Mouse (Mus musculus) right cerebral cortex, postnatal 4 days (tissue): ENCODE measurements at regions not wholly inside any gene's neighbourhood (a gene's known extent, or its start where the extent isn't known, plus 50 kb on each side); places are given as distances from the start of the nearest gene placed in this dataset.
"Not testable (repeated sequence)": the region's sequence is repeated elsewhere in the genome, so short reads cannot be mapped to it uniquely, and the experiment has no call there.

Source experiments
- DNase-seq: peaks from one replicate; pipeline ENCODE4 v3.0.0-alpha.2; 2022

DNA sequence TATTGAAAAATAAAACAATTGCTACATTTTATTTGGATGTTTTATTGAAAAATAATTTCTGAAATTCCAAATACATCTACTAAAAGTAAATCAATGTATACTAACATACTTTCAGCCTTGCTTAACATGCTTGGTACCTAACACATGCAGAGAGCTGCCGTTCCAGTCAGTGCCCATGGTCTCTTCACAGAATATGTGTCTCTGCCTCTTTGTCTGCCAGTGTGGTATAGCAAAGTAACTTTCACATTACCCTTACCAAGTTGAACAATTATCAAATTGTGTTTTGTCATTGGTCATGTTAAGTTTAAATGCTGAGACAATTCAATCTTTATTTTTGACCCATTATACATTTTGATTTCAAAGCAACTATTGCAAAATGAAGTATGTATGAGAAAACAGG is 1159.2 kb upstream of the Foxg1 start:
- DNase-seq = no peak

DNA sequence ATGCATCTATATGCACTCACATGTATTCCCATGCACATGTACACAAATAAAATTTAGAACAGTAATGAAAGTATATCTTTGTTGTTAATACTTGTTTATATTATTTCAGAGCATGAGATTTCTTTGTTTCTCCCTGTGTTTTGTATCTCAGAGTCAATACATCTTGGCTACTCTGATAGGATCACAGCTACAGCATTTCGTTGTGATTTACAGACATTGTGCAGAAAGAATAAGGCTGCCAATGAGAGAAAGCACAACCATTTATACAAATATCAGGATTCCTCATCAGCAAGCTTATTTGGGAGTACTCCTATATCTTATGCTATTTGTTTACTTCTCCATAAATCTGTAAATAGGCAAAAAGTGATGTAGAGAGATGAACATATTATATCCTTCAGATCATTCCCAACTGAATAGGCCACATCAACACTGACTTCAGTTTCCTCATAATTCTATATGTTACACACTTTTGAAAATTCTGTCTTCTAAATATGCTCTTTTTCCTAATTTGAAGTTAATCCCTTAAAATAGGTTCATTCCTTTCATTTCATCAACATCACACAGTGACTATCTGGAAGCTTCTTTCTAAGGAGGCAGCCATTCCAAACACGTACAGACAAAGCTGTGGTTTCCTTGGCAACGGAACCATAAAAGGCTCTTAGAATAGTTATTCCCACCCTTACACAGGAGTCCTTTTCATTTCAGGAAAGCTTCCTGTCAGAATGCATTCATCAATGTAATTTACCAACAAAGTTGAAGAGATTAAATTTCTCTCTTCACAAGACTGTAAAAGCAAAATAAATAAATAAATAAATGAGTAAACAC is 1160.3 kb upstream of the Foxg1 start:
- DNase-seq = peak; percentile 5

DNA sequence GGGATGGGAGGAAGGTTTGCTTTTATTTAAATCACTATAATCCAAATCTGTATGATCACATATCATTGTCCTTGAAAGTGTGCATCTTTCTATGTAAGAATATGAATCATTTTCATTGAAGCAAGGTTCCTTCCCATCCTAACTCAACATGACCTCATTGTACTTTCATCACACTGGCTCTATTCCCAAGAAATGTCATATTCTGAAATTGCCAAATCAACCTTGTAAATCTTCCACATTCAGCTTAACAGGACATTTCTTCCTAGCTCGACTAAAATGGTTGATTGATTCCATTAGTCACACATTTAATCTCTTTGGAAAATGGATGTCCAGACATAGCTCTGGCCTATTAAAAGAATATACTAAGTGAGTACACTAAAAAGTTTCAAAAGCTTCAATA is 1200.6 kb upstream of the Foxg1 start:
- DNase-seq = no peak

DNA sequence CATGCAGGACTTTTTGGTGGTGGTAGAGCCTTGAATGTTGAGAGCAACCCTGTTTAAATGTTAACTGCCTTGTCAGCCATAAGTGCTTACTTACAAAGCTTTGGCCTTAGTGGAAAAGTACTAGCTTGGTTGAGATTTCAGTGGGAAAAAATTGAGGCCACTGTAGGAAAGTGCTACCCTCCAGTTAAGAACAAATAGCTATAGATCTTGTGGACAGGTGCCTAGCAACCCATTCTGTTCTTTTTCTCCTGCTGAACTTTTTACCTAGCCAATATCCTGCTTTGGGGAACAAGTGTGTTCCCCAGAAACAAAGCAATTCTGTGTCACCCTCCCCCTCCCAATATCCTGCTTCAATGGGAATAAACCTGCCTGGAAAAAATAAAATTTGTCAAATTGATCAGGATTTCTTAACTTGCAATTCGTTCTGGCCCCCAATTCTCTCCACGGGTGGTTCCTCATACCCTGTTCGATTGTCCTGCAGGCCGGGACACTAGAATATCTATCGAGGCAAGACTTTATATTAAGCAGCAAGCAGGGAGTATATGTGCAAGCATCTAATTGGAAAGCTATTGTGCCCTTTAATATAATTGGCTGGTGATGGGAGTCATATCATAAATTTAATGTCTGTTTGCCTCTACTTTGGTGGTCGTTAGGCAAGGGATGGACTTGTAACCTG is 1208.4 kb upstream of the Foxg1 start:
- no peak for DNase-seq

DNA sequence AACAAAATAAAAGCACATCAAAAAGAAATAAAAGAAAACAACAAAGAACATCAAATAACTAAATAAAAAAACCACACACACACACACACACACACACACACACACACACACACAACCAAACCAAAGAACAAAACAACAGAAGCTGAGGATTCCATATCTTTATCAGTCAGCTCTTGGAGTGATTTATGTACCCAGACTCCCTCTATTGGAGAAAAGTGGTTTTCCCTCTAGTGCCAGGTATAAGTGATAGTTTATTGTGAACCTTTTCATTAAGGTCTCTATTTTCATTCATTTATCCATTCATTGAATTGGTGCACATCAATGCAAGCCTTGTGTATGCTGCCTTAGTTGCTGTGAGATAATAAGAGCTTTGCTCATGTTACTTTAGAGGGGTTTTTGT is 1236.3 kb upstream of the Foxg1 start:
- no peak for DNase-seq

DNA sequence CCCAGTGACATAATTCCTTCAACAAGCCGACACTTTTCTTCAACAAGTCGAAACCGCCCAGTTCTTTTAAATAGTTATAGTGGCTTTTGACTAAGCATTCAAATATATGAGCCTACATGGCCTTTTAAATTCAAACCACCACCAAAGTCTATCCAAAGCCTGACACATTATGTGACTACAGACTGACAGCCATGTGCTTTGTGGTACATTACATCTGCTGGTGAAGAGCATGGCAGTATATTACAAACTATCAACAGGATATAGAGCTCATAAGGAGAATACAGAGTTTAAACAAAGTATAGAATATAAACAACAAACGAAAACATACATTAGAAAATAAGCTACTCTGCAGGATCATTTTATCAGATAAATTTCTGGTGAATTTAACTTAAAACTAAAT is 1259.5 kb upstream of the Foxg1 start:
- DNase-seq = no peak

DNA sequence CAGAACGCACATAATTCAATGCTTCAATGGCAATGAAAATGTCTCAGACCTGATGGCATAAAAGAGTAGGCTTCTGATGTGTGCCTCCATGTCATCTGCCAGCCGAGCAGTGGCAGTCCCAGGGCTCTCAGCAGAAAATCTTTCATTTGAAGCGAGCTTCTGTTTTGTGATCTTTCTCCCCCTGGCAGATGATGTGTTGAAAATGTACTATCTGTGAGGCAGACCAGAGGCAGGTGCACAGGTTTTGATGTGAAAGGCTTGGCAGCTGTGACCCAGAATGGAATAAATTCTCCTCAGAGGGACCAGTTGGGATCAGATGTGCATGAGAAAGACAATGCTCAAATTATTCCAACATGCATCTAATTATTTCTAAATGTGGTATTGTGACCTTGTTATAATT is 1281.0 kb upstream of the Nova1 start:
- DNase-seq = no peak

DNA sequence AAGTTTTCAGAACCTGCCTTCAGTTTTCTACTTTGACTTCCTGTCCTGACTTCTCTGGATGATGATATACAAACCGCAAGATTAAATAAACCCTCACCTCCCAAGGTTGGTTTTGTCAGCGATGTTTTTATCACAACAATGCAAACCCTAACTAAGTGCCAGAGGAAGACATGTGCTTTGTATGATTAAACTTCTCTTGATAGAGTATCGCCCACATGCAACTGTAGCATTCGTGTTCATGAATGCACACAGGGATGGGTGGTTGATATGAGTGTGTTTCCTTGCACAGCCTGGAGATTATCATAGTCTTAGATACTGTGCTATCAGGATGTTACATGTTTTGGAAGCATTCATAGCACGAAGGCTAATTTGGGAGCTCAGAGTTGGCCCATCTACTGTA is 1268.3 kb upstream of the Nova1 start:
- DNase-seq = no peak

DNA sequence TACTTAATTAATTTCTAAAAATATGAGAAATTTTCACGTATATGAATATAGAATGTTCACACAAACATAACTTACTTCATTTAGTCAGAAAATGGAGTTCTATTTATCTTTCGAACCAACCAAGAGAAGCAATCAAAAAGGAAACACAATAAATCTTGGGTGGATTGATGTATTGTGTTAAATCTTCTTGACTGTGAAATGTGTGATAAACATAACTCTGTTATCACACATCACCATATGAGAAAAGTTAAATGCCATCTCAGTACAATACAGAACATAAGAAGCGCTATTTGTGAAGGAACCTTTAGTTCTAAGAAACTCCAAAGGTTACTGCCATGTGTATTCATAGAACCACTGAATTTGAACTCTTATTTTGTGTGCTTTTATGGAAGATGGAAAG is 1264.6 kb upstream of the Nova1 start:
- DNase-seq = no peak

DNA sequence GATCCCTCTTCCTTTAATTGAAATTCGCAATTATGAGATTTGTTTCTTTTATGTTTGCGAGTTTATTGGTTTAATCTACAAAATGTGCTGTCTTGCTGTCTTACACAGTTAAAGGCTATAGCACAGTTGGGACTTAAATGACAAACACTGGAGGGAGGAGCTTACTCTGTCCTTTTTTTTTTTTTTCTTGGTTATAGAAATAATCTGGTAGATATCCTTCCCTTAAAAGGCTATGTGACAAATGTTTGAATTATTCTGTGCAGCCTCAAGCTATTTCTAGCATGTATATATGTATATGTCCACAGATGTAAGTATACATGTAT is 1243.9 kb upstream of the Nova1 start:
- no peak for DNase-seq

DNA sequence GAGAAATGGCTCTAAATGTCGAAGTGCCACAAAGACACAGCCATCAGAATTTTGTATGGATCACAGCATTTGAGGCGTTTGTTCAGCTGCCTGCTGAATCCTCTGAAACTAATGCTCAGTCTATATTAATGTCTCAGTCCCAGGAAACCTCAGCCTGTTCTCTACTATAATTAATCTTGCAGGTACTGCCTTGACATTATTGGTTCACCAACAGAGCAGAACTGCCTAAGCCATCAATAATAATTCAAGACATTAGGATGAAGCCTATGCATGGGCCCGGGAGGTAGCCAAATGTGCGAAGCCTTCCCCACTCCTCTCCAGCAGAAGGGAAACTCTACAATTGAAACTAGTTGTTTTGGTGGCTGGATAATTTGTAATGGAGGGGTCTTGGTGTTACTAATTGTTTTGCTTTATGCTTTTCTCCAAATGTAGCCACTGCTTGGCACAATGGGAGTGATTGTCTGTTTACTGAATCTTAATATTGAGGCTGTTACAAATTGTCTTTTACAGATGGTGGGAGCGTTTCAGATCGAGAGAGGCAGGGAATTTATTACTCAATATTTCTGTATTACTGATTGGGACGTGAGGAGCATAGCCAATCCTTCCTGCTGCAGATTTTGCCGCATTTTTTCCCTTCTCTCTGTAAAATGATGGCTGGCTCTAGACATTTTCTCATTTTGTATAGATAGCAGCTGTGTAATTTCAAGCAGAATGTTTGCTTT is 1243.3 kb upstream of the Nova1 start:
- DNase-seq = no peak

DNA sequence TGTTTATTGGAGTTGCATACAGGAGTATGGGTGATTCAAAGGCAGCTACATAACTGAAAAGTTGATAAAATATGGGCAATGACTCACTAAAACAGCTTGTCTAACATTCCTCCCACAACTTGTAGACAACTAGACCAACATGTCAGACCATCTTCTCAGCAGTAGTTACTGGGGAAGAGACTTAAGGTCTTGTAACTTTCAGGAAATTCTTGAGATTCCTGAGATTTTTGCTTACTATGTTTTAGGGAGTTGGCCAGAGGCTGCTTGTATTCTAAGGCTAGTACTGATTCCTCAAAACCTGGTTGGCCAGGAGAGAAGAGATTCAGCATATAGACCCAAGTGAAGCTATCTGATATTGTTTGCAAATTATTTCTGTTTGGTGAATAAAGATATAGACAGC is 1201.7 kb upstream of the Nova1 start:
- DNase-seq = no peak

DNA sequence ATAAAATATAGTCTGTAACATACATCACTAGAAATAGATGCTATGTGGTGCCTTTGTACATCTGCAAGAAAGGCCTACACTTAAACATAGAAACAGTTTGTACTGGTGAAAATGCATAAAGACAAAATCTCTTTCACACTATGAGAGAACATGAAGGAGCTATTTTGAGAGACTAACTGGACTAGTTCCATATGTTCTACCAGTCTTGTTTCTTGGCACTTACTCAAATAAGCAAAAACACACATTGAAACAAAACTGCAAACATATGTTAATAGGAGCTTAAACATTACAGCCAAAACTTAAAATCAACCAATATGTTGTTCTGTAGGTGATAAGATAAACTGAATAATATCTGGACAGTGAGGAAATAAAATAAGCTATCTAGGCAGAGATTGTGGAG is 1157.1 kb upstream of the Nova1 start:
- DNase-seq = no peak

DNA sequence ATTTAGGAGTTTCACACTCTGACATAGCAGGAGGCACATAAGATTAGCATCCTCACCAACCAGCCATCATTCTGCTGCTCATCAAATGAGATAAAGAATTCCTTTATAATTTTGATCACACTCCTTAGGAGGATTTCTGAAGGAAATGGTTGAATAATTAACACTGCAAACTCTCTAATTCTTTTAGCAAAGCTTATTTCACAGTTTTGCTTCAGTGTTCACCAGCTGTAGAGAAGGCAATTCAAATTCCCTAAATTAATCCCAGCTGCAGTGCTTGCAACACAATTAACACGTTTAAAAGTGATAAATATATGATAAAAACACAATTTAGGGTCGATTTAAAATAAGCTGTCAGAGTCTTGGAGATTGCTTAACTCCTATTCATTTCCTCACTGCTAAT is 1150.9 kb upstream of the Nova1 start:
- DNase-seq = no peak

DNA sequence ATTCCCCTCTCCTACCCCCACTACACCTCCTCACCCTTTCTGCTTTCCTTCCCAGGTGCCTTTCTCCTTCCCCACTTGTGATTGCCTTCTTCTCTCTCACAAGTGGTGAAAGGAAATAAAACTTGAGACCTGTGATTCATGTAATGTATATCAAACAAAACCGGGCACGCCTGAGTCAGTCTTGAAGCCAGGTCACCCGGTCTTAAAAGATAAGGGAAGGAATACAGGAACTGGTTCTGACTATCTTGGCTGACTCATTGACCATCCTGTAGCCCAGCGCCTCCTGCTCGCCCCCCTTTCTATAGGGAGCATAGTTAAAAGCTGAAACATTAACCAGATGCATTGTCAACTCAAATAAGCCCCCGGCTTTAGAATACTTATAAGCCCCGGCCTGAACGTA is 1135.6 kb upstream of the Nova1 start:
- DNase-seq = no peak

DNA sequence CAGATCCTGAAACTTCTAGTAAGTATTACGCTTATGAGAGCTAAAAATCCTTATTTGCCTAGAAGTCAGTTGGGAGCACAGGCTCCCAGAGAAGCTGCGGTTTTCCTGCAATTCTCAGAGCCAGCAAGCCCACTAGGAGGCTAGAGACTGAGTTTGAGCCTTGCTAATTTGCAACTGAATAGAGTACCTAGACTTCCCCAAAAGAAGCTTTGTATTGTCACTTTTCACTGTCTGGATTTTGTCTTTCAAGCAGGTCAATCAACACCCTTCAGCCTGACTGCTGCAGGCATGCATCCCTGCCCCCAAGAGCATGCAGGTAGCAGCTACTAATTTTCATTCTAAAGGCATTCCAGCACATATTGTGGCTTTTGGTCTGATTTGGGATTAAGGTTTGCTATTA is 1120.8 kb upstream of the Nova1 start:
- DNase-seq = not testable (repeated sequence)

DNA sequence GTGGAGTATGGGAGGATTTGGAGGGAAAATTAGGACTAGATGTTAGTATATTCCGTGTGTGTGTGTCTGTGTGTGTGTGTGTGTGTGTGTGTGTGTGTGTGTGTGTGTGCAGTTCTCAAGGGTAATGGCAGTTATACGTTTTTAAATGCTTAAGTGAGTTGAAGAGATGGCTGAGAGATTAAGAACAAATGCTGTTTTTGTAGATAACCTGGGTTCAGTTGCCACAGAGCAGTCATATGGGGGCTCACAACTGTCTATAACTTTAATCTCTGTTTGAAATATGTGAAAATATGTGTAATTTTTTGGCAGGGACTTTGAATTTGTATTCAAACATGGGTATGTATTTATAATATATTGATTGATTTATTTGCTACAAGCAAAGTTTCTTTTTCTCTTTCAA is 1108.3 kb upstream of the Nova1 start:
- DNase-seq = no peak
